Mouse (Mus musculus) brain, embryonic 14.5 days (tissue): ENCODE measurements around the gene Exosc1.

Experiments
- CTCF ChIP-seq: fragments of 200-500 bp; IDR thresholded peaks from 2 replicates; pipeline ENCODE4 v1.5.1; 2012; ENCODE audit warnings: inconsistent platforms, mild to moderate bottlenecking, moderate library complexity, borderline replicate concordance; ENCODE audit not compliant: insufficient read depth, insufficient read length; ENCODE audit errors: extremely low read depth
- POLR2A ChIP-seq: fragments of 200-500 bp; IDR thresholded peaks from 2 replicates; pipeline ENCODE4 v1.6.1; 2012; ENCODE audit warnings: mild to moderate bottlenecking, inconsistent platforms, borderline replicate concordance; ENCODE audit not compliant: poor library complexity, insufficient read depth, insufficient read length, severe bottlenecking; ENCODE audit errors: extremely low read depth

- TF ChIP-seq CTCF (no peak), POLR2A (no peak)
Observed at GRCm38 (mm10) chr19:41981595-41981927, 48.3 kb upstream of the Exosc1 start, which contains the start of gene Ubtd1.
